Mouse (Mus musculus) lung, adult 2 months (tissue): ENCODE data around the gene Gal3st1.

Source experiments
- CTCF ChIP-seq: fragments of 200-500 bp; IDR thresholded peaks from 2 replicates; pipeline ENCODE4 v1.5.1; 2011; ENCODE audit warnings: mild to moderate bottlenecking, low read length, control low read depth; ENCODE audit not compliant: insufficient read depth
- POLR2A ChIP-seq: fragments of 200-500 bp; IDR thresholded peaks from 2 replicates; pipeline ENCODE4 v1.6.1; 2011; ENCODE audit warnings: low read depth, mild to moderate bottlenecking, control low read depth, low read length, borderline replicate concordance; ENCODE audit errors: extremely low read depth

DNA sequence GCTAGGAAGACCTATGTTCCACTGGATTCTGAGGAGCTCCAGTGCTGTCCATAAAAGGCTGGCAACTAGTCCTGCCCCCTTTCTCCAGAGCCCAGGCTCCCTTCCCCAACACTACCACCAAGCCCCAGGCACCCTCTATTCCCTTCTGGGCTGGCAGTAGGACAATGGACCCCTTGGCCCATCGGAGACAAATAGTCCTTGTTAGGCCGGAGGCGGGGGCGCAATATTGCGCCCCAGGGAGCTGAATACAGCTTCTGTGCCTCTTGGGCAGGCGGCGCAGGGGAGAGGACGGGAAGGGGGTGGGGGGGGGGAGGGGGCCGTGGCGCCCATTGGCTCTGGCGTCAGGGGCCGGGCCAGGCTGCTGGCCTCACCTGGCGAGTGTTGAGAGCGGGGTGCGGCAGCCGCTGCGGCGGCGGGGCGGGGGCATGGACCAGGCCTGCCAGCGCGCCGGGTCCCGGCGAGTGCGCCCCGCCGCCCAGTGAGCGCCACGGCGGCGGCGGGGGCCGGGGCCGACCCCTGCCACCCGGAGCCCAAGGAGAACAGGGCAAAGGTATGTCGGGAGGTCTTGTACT, at the start of gene Gal3st1:
- no peak for TF ChIP-seq CTCF
- no peak for TF ChIP-seq POLR2A
